Mouse (Mus musculus) T-helper 17 cell (primary cell): Measurements from ENCODE around the gene Pmis2.

Experiments
- in situ Hi-C, 2 experiments: fragments of 300-600 bp; cut with MboI, MseI; formaldehyde crosslinking; loops; 1 replicate in 1 of 2; 2 replicates in 1 of 2; pipeline ENCODE4 v1.15.1; 2025; ENCODE audit warnings: high pct_unique_total_duplicates in 2 of 2

Pmis2 gene

DNA sequence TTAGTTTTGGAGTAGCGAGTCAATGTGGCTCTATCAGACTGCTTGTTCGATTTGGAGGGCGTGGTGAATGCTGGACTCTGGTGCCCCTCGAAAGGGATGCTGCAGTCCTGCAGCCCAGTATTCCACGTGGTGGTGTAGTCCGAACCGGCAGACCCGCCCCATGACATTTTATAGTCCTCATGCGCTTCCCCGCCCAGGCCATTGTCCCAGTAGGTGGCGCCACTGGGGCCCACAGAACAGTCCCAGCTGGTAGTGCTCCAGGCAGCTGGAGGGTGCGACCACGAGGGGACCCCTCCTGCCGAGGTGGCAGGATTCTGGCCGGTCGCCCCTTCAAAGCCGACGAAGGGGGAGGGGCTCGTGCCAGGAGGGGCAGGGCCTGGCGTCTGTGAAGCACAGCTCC, 36.8 kb downstream of the Pmis2 start:
- in situ Hi-C loops, result no loop called here

DNA sequence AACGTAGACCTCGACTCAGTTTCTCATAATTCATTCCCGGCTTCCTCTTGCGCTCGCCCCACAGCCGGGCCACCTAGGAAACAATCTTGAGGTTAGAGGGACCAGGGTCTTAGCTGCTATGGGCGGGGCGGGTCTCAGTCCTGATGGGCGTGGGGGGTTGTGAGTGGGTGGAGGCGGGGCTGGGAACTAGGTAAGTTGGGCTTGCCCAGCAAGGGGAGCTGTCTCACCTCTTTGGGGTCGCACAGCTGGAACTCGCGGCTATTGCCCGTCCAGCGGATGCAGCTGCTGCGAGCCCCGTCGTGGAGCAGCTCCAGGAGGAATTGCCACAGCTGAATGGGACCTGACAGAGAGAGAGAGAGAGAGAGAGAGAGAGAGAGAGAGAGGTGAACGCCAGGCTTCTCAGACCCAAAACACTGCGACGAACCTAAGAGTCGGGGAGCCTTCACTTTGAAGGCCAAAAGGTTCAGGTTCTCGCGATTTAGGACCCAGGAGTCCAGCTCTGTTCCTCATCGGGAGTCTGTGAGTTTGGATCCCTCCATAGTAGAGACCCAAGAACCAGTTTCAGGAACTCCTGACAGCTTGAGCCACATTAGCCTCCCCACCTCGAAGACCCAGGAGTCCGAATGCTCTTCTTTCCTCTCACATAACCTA, 37.5 kb downstream of the Pmis2 start:
- in situ Hi-C loops, result no loop called here

DNA sequence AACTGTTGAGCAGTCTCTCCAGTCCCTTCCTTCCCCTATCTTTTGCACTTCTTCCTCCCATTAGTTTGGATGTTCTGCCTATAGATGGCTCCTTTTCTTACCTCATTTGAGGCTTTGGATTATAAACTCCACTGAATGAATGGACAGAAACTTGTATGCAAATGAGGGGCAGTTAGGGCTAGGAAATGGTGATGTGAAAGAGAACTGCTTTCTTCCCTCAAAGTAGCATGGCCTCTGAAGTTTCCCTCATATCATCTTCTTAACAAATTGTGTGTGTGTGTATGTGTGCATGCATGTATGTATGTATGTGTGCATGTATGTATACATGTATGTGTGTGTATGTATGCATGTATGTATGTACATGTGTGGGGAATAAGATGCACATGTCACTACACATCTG, 42.4 kb downstream of the Pmis2 start:
- in situ Hi-C loops, result no loop called here

DNA sequence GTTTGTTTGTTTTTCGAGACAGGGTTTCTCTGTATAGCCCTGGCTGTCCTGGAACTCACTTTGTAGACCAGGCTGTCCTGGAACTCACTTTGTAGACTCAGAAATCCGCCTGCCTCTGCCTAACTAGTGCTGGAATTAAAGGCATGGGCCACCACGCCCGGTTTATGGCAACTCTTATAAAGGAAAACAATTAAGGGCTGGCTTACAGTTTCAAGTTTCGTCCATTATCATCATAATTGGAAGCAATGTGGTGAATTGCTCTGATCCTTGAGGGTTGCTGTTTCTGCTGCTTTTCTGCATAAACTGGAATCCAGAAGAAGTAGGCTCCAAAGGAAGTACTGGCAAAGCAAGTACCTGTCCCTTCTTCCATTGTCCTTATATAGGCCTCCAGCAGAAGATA, 44.8 kb downstream of the Pmis2 start:
- in situ Hi-C loops, result no loop called here

DNA sequence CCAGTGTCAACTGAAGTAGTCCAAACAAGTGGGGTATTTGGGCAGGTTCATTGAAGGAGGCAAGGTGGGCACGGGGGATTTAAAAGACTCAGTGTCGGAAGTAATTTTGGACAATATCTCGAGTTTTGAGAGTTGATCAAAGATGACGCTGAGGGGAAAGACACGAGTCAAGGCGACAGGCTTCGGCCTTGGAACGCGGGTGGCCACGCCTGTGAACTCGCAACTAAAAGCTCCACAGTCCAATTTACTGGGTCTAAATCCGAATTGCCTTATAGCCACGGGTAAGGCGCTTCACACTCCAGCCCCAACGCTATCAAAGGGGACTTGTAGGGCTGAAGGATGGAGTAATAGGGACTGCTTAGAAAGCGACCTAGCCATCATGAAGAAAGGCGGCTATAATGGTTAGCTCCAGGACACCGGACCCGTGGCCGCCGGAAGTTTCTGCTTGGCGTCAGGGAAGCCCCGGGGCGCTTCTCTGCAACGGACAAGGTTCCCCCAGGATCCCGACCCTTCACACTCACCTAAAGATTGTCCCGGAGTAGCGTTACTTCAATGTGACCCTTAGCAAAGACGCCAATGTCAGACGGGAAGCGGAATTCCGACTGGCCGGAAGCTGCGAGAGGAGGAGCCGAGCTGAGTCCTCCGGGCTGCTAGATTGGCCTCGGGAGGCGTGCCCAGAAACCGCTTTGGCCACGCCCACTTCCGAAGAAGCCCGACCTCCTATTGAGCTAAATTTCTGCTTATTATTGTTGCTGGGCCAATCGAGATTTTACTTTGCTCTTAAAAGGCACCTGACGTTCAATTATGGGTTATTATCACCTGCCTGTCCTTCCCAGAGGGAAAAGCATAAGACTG, 45.6 kb downstream of the Pmis2 start, which contains the start of gene Cox6b1:
Gene Cox6b1, minus strand, starts transcription at position 622 of the 855 bp plus-strand sequence.
- in situ Hi-C loops, result no loop called here
